Mouse (Mus musculus): Measurements from ENCODE around the gene Gm30083. TPM values are rescaled to one million over a fixed set of nuclear protein-coding genes. Genes with fewer than 3 reads are reported as not detected.

The Gm30083 gene
- polyA plus RNA-seq (2012; rRNA removed), result not detected in 2 replicates

- H3K4me1 ChIP-seq (ENCODE audit: control insufficient read depth, insufficient read depth, low read length), result no peaks in the 10 kb centered on the region
- no peak for TF ChIP-seq CTCF (IDR thresholded peaks at IDR 0.05; ENCODE audit: extremely low read depth, insufficient read depth, low read length)
- H3K4me3 ChIP-seq (ENCODE audit: insufficient read depth, low read length), result no peak within 1 kb of the TSS
- no peak within 1 kb of the TSS for H3K27ac ChIP-seq (ENCODE audit: insufficient read depth, low read length)
Observed at GRCm38 (mm10) chr14:34015063-34015462, at the start of gene Gm30083. TSS of gene Gm30083 (minus strand) at chr14:34015182.

DNA sequence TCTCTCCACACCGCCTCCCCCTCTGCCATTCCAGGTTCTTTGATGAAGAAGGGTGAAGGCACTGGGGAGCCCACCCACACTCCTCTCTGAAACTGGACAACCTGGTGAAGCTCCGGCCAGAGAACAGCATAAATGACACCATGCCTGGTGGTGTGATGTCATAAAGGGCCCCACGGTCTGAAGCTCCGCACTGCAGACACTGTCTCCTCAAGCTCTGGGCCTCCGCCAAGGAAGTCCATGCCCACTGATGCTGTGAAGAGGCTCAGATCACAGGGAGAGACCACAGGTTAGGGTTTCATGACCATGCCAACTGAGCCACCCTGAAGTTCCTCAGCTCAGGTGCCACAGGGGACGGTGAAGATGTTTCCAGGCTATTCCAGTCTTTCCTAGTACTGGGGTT lies 37.5 kb upstream of the Gm30083 start, which contains the start of gene Antxrl:
Gene Antxrl (plus strand): TSS at position 192 of the 400 bp plus-strand sequence.
- TF ChIP-seq CTCF (IDR thresholded peaks at IDR 0.05; ENCODE audit: extremely low read depth, insufficient read depth, low read length), result no peak
- TF ChIP-seq POLR2A (IDR thresholded peaks at IDR 0.05; ENCODE audit: extremely low read depth, insufficient read depth, low read length), result no peak
- no peak within 1 kb of the TSS for H3K4me3 ChIP-seq (ENCODE audit: insufficient read depth, low read length)
- H3K4me1 ChIP-seq (ENCODE audit: control insufficient read depth, insufficient read depth, low read length), result no peaks in the 10 kb centered on the region
- no peak within 1 kb of the TSS for H3K27ac ChIP-seq (ENCODE audit: insufficient read depth, low read length)

GRCm38 (mm10) chr14:34050101-34050779 lies 35.3 kb upstream of the Gm30083 start:
- TF ChIP-seq CTCF (IDR thresholded peaks at IDR 0.05; ENCODE audit: extremely low read depth, insufficient read depth, low read length), result no peak
- no peak for TF ChIP-seq POLR2A (IDR thresholded peaks at IDR 0.05; ENCODE audit: extremely low read depth, insufficient read depth, low read length)
- Histone ChIP-seq H3K27ac (ENCODE audit: insufficient read depth, low read length) (no peak overlapping the region), H3K4me1 (ENCODE audit: control insufficient read depth, insufficient read depth, low read length) (no peaks in the 10 kb centered on the region)

GRCm38 (mm10) chr14:34043341-34043740 lies 28.4 kb upstream of the Gm30083 start:
- TF ChIP-seq CTCF (IDR thresholded peaks at IDR 0.05; ENCODE audit: extremely low read depth, insufficient read depth, low read length) (no peak), POLR2A (IDR thresholded peaks at IDR 0.05; ENCODE audit: extremely low read depth, insufficient read depth, low read length) (no peak)

More at GRCm38 (mm10) chr14:34050101-34050779, 35.3 kb upstream of the Gm30083 start:
- no peak overlapping the region for H3K4me3 ChIP-seq (ENCODE audit: insufficient read depth, low read length)

GRCm38 (mm10) chr14:34041241-34041640 lies 26.3 kb upstream of the Gm30083 start:
- H3K4me1 ChIP-seq (ENCODE audit: control insufficient read depth, insufficient read depth, low read length), result no peaks in the 10 kb centered on the region
- TF ChIP-seq POLR2A (IDR thresholded peaks at IDR 0.05; ENCODE audit: extremely low read depth, insufficient read depth, low read length) (no peak), CTCF (IDR thresholded peaks at IDR 0.05; ENCODE audit: extremely low read depth, insufficient read depth, low read length) (no peak)
- H3K4me3 ChIP-seq (ENCODE audit: insufficient read depth, low read length), result no peak overlapping the region
- no peak overlapping the region for H3K27ac ChIP-seq (ENCODE audit: insufficient read depth, low read length)

More at GRCm38 (mm10) chr14:34043341-34043740, 28.4 kb upstream of the Gm30083 start:
- H3K27ac ChIP-seq (ENCODE audit: insufficient read depth, low read length), result no peak overlapping the region
- no peak overlapping the region for H3K4me3 ChIP-seq (ENCODE audit: insufficient read depth, low read length)
- no peaks in the 10 kb centered on the region for H3K4me1 ChIP-seq (ENCODE audit: control insufficient read depth, insufficient read depth, low read length)

GRCm38 (mm10) chr14:34033841-34034610 lies 19.0 kb upstream of the Gm30083 start:
- no peak overlapping the region for H3K4me3 ChIP-seq (ENCODE audit: insufficient read depth, low read length)
- H3K27ac ChIP-seq (ENCODE audit: insufficient read depth, low read length), result no peak overlapping the region
- no peaks in the 10 kb centered on the region for H3K4me1 ChIP-seq (ENCODE audit: control insufficient read depth, insufficient read depth, low read length)
- no peak for TF ChIP-seq POLR2A (IDR thresholded peaks at IDR 0.05; ENCODE audit: extremely low read depth, insufficient read depth, low read length)
- no peak for TF ChIP-seq CTCF (IDR thresholded peaks at IDR 0.05; ENCODE audit: extremely low read depth, insufficient read depth, low read length)

GRCm38 (mm10) chr14:34026710-34027109 lies 11.7 kb upstream of the Gm30083 start:
- no peak overlapping the region for H3K4me3 ChIP-seq (ENCODE audit: insufficient read depth, low read length)
- TF ChIP-seq POLR2A (IDR thresholded peaks at IDR 0.05; ENCODE audit: extremely low read depth, insufficient read depth, low read length), result no peak
- no peak for TF ChIP-seq CTCF (IDR thresholded peaks at IDR 0.05; ENCODE audit: extremely low read depth, insufficient read depth, low read length)

DNA sequence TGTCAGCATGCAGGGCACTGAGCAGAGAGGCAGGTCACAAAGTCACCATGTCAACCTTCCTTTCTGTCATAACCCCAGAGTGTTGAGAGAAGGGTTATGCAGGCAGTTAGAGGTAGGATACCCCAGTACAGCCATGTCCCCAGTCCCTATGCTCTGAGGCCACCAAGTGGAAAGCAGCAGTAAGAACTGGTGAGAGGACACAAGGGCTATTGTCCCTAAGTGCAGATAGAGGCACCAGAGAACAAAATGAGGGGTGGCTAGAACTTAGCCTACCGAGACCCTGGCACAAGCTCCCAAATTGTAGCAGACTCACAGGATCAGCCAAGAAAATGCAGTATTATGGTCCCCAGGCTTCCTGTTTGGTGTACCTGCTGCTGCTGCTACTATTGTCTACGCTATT lies 2.0 kb upstream of the Gm30083 start:
- no peak overlapping the region for H3K4me3 ChIP-seq (ENCODE audit: insufficient read depth, low read length)
- TF ChIP-seq POLR2A (IDR thresholded peaks at IDR 0.05; ENCODE audit: extremely low read depth, insufficient read depth, low read length) (no peak), CTCF (IDR thresholded peaks at IDR 0.05; ENCODE audit: extremely low read depth, insufficient read depth, low read length) (peak; percentile 22; the same call in 1 of the 2 replicates)
- H3K4me1 ChIP-seq (ENCODE audit: control insufficient read depth, insufficient read depth, low read length), result no peaks in the 10 kb centered on the region
- no peak overlapping the region for H3K27ac ChIP-seq (ENCODE audit: insufficient read depth, low read length)

More at GRCm38 (mm10) chr14:34026710-34027109, 11.7 kb upstream of the Gm30083 start:
- H3K4me1 ChIP-seq (ENCODE audit: control insufficient read depth, insufficient read depth, low read length), result no peaks in the 10 kb centered on the region
- H3K27ac ChIP-seq (ENCODE audit: insufficient read depth, low read length), result no peak overlapping the region

DNA sequence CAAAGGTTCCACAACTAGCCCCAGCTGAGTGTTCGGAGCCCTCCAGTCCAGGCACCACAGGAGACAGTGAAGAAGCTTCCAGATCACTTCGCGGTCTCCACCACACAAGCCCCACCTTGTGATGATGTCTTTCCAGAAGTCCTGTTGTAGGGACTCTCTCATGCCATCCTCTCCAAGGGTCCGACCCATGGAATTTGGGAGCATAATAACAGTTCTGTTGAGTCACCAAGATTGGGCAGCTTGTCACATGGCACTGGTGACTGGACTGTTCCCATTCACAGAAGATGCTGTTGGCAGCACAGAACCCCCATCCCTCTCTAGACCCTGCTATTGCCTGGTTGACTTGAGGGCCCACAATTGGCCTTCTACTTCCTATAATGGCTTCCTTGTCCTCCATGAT lies 1.4 kb upstream of the Gm30083 start, which contains the start of gene Gm5460:
Gene Gm5460 (plus strand): TSS at position 378 of the 400 bp plus-strand sequence.
- Histone ChIP-seq H3K4me3 (ENCODE audit: insufficient read depth, low read length) (no peak within 1 kb of the TSS), H3K4me1 (ENCODE audit: control insufficient read depth, insufficient read depth, low read length) (no peaks in the 10 kb centered on the region)
- TF ChIP-seq POLR2A (IDR thresholded peaks at IDR 0.05; ENCODE audit: extremely low read depth, insufficient read depth, low read length) (no peak), CTCF (IDR thresholded peaks at IDR 0.05; ENCODE audit: extremely low read depth, insufficient read depth, low read length) (no peak)

More for the DNA sequence above, 1.4 kb upstream of the Gm30083 start, which contains the start of gene Gm5460:
- no peak within 1 kb of the TSS for H3K27ac ChIP-seq (ENCODE audit: insufficient read depth, low read length)

Data from cortical plate, adult 2 months (tissue).